ENCODE assay signal across 14 mouse cellular contexts in genomic region chr3:104517161-104517560, GRCm38 (mm10). TPM values are rescaled to one million over a fixed set of nuclear protein-coding genes. Genes with fewer than 3 reads are reported as not detected.
DNase-seq lines count a peak whose midpoint lies in the region; ATAC-seq and TF ChIP-seq lines count a peak whose summit lies in the region.
"Had no signal": no experiment of that assay in that cellular context is flagged by ENCODE, and none has a peak within 500 bp of the region (broad histone marks: within the 10 kb centered on the region; RNA-seq: fewer than 3 reads in every experiment).

No protein-coding gene starts in this region.

- no peaks in the 10 kb centered on the region for H3K36me3 ChIP-seq in heart, embryonic 10.5 days
- no peaks in the 10 kb centered on the region for H3K36me3 ChIP-seq in thymus, adult 2 months (ENCODE audit: control insufficient read depth, insufficient read depth, low read length)
- H3K36me3 ChIP-seq in kidney, embryonic 16.5 days (ENCODE audit: insufficient read depth, low read length), result no peaks in the 10 kb centered on the region
- H3K36me3 ChIP-seq: heart, embryonic 13.5 days; hindbrain, embryonic 12.5 days; lung, embryonic 15.5 days; midbrain, embryonic 10.5 days; stomach, embryonic 15.5 days had no signal

- H3K9ac ChIP-seq in kidney, embryonic 16.5 days (replicated peaks; ENCODE audit: low read length), result no peak overlapping the region
- H3K9ac ChIP-seq: heart, embryonic 13.5 days; hindbrain, embryonic 12.5 days; lung, embryonic 15.5 days; stomach, embryonic 15.5 days had no signal

- 74% methylated on average over 5 of the region's 5 CpGs for WGBS in heart, embryonic 10.5 days
- 96% methylated on average over 5 of the region's 5 CpGs for WGBS in thymus, adult 2 months
- 90% methylated on average over 5 of the region's 5 CpGs for WGBS in kidney, embryonic 16.5 days

- peaks cover 10% of the 10 kb centered on the region for H3K4me1 ChIP-seq in heart, embryonic 10.5 days
- H3K4me1 ChIP-seq in thymus, adult 2 months (replicated peaks; ENCODE audit: control insufficient read depth, insufficient read depth, low read length), result peaks cover 6% of the 10 kb centered on the region
- peaks cover 5% of the 10 kb centered on the region for H3K4me1 ChIP-seq in kidney, embryonic 16.5 days (ENCODE audit: insufficient read depth, low read length)
- H3K4me1 ChIP-seq: stomach, embryonic 15.5 days had no signal

- intact Hi-C loops in heart, postnatal 25 days (cut with DNase I), result loop anchor here (2.0 to 10.0 kb wide), 2 partner anchors 128 to 166 kb away; no protein-coding TSS in a partner anchor
- intact Hi-C loops in left cerebral cortex, postnatal 14 days (cut with DNase I), result no loop called here

- no peak for TF ChIP-seq POLR2A in thymus, adult 2 months (IDR thresholded peaks at IDR 0.05; ENCODE audit: control insufficient read depth, extremely low read depth, insufficient read depth, low read length, poor library complexity)

- peak; percentile 47 for DNase-seq in heart, embryonic 10.5 days (ENCODE audit: low spot score)
- no peak for DNase-seq in heart, postnatal 25 days (ENCODE audit: low spot score)
- DNase-seq in thymus, postnatal 25 days, result peak; percentile 26
- no peak for DNase-seq in thymus, adult 2 months
- DNase-seq in ZHBTc4 (ENCODE audit: low read depth, low spot score), result peak; percentile 70
- DNase-seq in left cerebral cortex, postnatal 14 days (ENCODE audit: low spot score in 2 of 2), result no peak
- DNase-seq in urinary bladder, postnatal 4 days (ENCODE audit: low spot score in 2 of 2), result no peak
- DNase-seq: right cerebral cortex, postnatal 4 days had no signal

- H3K27ac ChIP-seq in heart, embryonic 10.5 days, result no peak overlapping the region
- H3K27ac ChIP-seq in thymus, adult 2 months (ENCODE audit: control insufficient read depth, insufficient read depth, low read length), result no peak overlapping the region
- no peak overlapping the region for H3K27ac ChIP-seq in kidney, embryonic 16.5 days (ENCODE audit: low read length)
- H3K27ac ChIP-seq: heart, embryonic 13.5 days; hindbrain, embryonic 12.5 days; lung, embryonic 15.5 days; midbrain, embryonic 10.5 days; stomach, embryonic 15.5 days had no signal

- H3K9me3 ChIP-seq in heart, embryonic 10.5 days, result no peaks in the 10 kb centered on the region
- H3K9me3 ChIP-seq in kidney, embryonic 16.5 days (ENCODE audit: low read length), result no peaks in the 10 kb centered on the region
- H3K9me3 ChIP-seq: heart, embryonic 13.5 days; hindbrain, embryonic 12.5 days; lung, embryonic 15.5 days; midbrain, embryonic 10.5 days; stomach, embryonic 15.5 days had no signal

- no peak overlapping the region for H3K4me3 ChIP-seq in heart, embryonic 10.5 days
- no peak overlapping the region for H3K4me3 ChIP-seq in thymus, adult 2 months (ENCODE audit: control insufficient read depth, insufficient read depth, low read length)
- no peak overlapping the region for H3K4me3 ChIP-seq in kidney, embryonic 16.5 days (ENCODE audit: low read length)
- H3K4me3 ChIP-seq: heart, embryonic 13.5 days; hindbrain, embryonic 12.5 days; lung, embryonic 15.5 days; midbrain, embryonic 10.5 days; stomach, embryonic 15.5 days had no signal

- TF ChIP-seq CTCF in thymus, adult 2 months (IDR thresholded peaks at IDR 0.05; ENCODE audit: borderline replicate concordance, control insufficient read depth, extremely low read depth, insufficient read depth, low read length, poor library complexity), result no peak

- H3K4me2 ChIP-seq in kidney, embryonic 16.5 days (replicated peaks; ENCODE audit: low read depth, low read length), result no peak overlapping the region
- H3K4me2 ChIP-seq: heart, embryonic 13.5 days; hindbrain, embryonic 12.5 days; lung, embryonic 15.5 days; stomach, embryonic 15.5 days had no signal

- H3K27me3 ChIP-seq in heart, embryonic 10.5 days (ENCODE audit: insufficient read depth, poor library complexity, severe bottlenecking), result no peaks in the 10 kb centered on the region
- no peaks in the 10 kb centered on the region for H3K27me3 ChIP-seq in thymus, adult 2 months (ENCODE audit: control insufficient read depth, insufficient read depth, low read length)
- H3K27me3 ChIP-seq in kidney, embryonic 16.5 days (ENCODE audit: insufficient read depth, low read length), result no peaks in the 10 kb centered on the region
- H3K27me3 ChIP-seq: heart, embryonic 13.5 days; hindbrain, embryonic 12.5 days; lung, embryonic 15.5 days; stomach, embryonic 15.5 days had no signal

- ATAC-seq in kidney, embryonic 16.5 days (ENCODE audit: low FRiP score, low TSS enrichment), result no peak

RNA-seq across cellular contexts. Expression of gene Lrig2, which starts 5.4 kb away (rescaled TPM):
- polyA plus RNA-seq in heart, embryonic 10.5 days (2016; fragmentation: Nextera tagmentation; extraction: Ambion mirVana), result 13.0 and 14.1 TPM in 2 replicates
- total RNA-seq in heart, postnatal 25 days (2021), result 10 to 100 TPM in 1 of 2 experiments, 1 to 10 TPM in 1; 9.8 to 10.7 TPM
- polyA plus RNA-seq in thymus, adult 2 months (2012; rRNA removed), result 10.2 and 10.7 TPM in 2 replicates
- total RNA-seq in left cerebral cortex, postnatal 14 days (2021), result 10 to 100 TPM; 24.1 to 24.2 TPM
- 15.6 TPM in 2 replicates for polyA plus RNA-seq in kidney, embryonic 16.5 days (2015; fragmentation: Nextera tagmentation; extraction: Ambion mirVana)

Comparison
In these comparisons a context has a peak if more than half of its experiments do, and no peak if none do; other contexts are left out.
1. DNase-seq: peak in heart, embryonic 10.5 days (single experiment), thymus, postnatal 25 days (single experiment) and ZHBTc4 (single experiment); none in heart, postnatal 25 days (single experiment), thymus, adult 2 months (single experiment), left cerebral cortex, postnatal 14 days (0 of 2) and urinary bladder, postnatal 4 days (0 of 2).